Mouse (Mus musculus): ENCODE measurements around the gene Ptprh.

Gene Ptprh

GRCm38 (mm10) chr7:4522292-4522691 is 81.5 kb downstream of the Ptprh start:
- DNase-seq = no peak

GRCm38 (mm10) chr7:4521231-4522003 is 82.4 kb downstream of the Ptprh start:
- no peak for DNase-seq

GRCm38 (mm10) chr7:4518487-4518886 is 85.4 kb downstream of the Ptprh start:
- DNase-seq = no peak

- no peak for DNase-seq
These were observed 87.3 kb downstream of the Ptprh start, which contains the start of gene Tnnt1 for GRCm38 (mm10) chr7:4516332-4517050. Gene Tnnt1, minus strand, starts transcription at chr7:4516382.

- DNase-seq = no peak
These were observed 88.0 kb downstream of the Ptprh start for GRCm38 (mm10) chr7:4515853-4516252.

- DNase-seq = no peak
These were observed 89.8 kb downstream of the Ptprh start for GRCm38 (mm10) chr7:4513829-4514712.

- DNase-seq = no peak
These were observed 90.6 kb downstream of the Ptprh start for GRCm38 (mm10) chr7:4513236-4513635.

GRCm38 (mm10) chr7:4511489-4512224 is 92.2 kb downstream of the Ptprh start:
- no peak for DNase-seq

GRCm38 (mm10) chr7:4509863-4510608 is 93.8 kb downstream of the Ptprh start:
- DNase-seq = no peak

- DNase-seq = no peak
These were observed 95.1 kb downstream of the Ptprh start for GRCm38 (mm10) chr7:4508739-4509116.

- DNase-seq = no peak
These were observed 95.6 kb downstream of the Ptprh start for GRCm38 (mm10) chr7:4508062-4508738.

GRCm38 (mm10) chr7:4507220-4507619 is 96.6 kb downstream of the Ptprh start:
- DNase-seq = no peak

- DNase-seq = no peak
These were observed 99.0 kb downstream of the Ptprh start for GRCm38 (mm10) chr7:4504646-4505435.

- no peak for DNase-seq
These were observed 100.0 kb downstream of the Ptprh start for GRCm38 (mm10) chr7:4503858-4504257.

- peak; percentile 62 for DNase-seq
These were observed 100.7 kb downstream of the Ptprh start for GRCm38 (mm10) chr7:4503100-4503499.

- DNase-seq = peak; percentile 88
These were observed 101.3 kb downstream of the Ptprh start for GRCm38 (mm10) chr7:4502421-4503090.

GRCm38 (mm10) chr7:4501558-4502397 is 102.1 kb downstream of the Ptprh start, which contains the start of gene Ppp1r12c:
Gene Ppp1r12c, minus strand, starts transcription at chr7:4501680.
- DNase-seq = peak; percentile 95

- peak; percentile 74 for DNase-seq
These were observed 102.9 kb downstream of the Ptprh start for GRCm38 (mm10) chr7:4500892-4501471.

All from cerebellum, adult 9-10 months (tissue).